Mouse (Mus musculus) kidney, postnatal 10 days (tissue): ENCODE results near the gene Wdtc1.

ENCODE experiments used
- DNase-seq: peaks from one replicate; pipeline ENCODE4 v3.0.0; 2021; ENCODE audit warnings: mixed read lengths

Wdtc1 gene

DNA sequence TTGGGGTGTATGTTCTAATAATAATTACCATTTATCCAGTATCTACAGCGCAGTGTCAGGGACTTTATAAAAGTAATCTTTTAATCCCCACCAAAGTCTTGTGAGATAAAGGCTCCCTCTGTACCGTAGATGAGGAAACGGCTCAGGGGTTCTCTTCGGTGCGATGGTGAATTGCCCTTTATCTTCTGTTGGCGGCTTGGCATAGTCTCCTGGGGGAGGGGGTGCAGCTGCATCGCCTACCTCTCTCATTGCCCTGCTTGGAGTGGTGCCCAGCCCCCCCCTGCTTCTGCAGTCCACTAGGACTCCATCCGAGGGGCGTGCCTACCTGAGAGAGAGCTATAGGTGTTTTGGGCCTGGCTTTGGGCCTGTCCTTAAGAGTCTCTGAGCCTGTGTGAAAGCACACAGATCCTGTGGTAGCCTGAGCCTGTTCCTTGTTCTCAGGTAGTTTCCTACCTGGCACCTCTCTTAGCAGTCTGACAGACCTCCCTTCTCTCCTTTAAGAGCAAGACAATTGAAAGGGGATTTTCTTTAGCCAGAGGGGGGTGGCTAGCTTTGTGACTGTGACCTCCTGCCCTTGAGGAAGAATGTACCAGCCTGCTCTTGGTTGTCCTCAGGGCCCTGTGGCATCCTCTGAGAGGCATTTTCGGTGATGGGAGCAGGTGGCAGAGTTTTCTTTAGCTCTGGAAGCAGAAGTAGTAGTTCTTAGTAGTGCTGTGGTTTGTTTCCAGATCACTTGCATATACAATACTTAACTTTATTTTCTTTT, 22.7 kb upstream of the Wdtc1 start:
- DNase-seq = peak; percentile 38

DNA sequence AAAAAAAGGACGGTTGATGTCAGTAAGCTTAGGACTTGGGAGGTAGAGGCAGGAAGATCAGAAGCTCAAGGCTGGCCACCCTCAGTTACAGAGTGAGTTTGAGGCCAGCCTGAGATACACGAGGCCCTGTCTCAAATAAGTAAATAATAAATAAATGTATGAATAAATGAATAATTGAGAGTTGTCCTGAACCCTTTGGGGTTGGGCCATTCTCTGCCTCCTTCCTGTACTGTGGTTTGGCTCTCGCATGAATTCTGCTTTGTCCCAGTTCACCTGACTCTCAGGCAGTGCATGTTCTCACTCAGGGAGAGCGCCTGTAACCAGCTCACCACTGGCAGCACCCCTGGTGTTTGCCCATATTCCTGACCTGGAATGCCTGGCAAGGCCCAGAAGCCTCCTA, 20.7 kb upstream of the Wdtc1 start:
- no peak for DNase-seq

DNA sequence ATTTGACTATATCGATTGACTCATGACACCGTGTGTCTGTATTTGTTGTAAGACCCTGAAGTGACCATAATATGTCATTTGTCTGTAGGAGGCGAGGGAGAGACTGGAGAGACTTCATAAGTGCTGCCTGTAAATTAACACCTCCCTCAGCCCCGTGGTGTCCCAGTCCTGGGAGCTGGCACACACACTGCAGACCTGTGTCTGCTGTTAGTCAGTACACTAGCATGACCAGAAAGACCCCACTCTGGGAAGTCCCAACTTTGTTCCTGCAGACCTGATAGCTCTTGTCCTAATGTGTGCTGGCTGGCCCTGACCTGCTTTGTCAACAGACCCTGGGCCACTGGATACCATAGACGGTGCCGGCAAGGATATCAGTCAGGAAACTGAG, 19.0 kb upstream of the Wdtc1 start:
- DNase-seq = no peak

DNA sequence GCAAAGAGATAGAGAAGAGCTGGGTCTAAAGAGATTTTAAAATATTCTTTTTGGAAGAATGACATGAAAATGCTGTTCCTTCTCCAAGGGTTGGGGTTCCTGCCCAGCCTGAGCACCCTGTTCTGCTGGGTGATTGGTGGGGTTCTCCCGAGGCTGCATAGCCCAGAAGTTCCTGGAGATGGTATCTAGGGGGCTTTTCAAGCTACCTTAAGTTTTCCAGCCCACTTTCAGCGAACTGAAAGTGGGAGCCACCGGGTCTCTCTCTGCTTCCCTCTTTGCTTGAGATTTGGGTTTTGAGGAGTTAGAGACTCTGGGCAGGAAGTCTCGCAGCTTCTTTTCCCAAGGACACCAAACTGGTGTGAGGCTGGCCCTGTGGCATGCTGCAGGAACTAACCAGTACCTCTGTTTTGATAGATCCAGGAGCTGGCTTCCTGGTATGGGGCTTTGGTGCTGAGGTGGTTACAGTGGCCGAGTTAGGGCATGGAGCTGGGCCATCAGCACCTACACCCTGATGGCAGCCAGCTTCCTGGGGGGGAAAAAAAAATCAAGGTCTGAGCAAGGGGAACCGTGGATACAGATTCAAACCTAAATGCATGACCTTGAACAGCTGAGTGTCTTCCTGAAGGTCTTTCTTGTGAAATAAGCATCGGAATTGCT, 18.5 kb upstream of the Wdtc1 start:
- DNase-seq = peak; percentile 30

DNA sequence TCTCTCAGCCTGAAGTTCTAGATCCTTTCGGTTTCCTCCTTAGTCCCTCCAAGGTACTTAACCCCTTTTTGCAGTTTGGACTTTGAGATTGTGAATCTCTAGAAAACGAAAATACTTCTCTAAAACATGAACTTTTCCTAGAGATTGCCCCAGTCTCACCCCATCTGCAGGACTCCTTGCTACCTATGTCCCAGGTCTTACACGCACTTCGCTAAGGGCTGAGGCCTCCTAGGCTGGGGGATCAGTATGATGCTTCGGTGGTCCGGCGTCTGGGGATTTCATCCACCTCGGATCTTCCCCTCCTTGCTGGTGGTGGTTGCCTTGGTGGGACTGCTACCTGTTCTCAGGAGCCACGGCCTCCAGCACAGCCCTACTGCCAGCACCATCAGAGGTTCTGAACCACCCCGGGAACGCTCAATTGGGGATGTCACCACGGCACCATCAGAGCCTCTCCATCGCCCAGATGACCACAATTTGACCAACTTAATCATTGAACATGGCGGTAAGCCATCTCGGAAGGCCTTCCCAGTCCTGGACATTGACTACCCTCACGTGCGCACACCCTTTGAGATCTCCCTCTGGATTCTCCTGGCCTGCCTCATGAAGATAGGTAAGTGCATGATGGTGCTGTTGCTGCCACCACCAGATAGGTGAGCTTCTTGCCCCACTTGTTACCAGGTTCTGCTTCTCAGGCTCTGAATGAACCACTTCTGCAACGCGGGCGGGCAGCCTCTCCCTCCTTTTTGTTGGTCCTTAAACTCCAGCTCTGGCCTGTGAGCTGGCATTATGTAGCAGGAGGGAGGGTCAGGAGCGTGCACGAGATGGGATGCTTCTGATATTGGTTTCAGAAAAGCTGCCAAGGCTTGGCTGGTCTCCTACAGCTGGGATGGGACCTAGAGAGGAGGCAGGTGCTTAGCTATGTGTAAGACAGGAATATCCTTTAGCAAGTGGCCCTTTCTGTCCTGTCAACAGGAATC, 17.3 kb upstream of the Wdtc1 start:
- no peak for DNase-seq

DNA sequence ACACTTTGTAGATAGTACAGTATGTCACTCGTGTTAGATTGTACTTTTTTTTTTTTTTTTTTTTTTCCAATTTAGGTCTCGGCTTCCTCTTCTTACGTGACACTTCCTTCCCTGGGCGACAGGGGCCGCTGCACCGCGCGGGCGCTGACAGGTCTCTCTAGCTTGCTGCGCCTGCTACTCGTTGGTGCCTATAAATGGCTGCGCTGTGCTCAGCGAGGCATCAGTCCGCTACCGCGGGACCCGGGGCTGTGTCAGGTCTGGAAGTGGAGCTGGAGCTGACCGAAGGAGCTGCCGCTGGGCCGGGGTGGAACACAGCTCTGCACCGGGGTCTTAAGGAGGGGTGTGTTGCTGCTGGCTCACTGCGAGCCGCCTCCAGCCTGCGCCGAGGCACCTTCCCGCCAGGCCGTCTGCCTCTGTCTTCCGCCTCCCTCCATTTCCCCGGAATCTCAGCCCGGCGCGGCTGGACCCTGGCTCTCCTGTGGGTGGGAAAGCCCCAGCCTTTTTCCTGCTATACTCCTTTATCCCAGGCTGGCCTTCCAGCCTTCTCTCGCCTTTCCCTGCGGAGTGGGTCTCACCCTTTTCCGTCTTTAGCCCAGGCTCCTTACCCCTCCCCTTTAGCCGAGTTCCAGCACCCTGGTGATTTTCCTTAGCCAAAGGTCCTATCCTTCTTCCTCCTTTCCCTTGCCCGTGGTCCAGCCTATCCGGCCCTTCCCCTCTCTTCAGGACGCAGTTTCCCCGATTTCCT, 16.4 kb upstream of the Wdtc1 start, which contains the start of gene Slc9a1:
Slc9a1 (plus strand) TSS at position 154 of the 745 bp plus-strand sequence.
- peak; percentile 97 for DNase-seq

DNA sequence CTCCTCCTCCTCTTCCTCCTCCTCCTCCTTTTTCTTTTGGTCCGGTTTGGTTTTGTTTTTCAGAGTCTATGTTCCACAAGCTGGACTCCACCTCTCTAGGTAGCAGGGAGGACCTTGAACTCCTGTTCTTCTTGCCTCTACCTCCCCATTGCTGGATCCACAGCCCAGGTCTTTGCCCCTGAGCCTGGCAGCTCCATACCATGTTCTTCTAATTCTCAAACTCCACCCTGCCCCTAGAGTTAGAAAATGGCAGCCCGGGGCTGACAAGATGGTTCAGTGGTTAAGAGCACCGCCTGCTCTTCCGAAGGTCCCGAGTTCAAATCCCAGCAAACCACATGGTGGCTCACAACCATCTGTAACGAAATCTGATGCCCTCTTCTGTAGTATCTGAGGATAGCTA, 1.4 kb upstream of the Wdtc1 start:
- no peak for DNase-seq

DNA sequence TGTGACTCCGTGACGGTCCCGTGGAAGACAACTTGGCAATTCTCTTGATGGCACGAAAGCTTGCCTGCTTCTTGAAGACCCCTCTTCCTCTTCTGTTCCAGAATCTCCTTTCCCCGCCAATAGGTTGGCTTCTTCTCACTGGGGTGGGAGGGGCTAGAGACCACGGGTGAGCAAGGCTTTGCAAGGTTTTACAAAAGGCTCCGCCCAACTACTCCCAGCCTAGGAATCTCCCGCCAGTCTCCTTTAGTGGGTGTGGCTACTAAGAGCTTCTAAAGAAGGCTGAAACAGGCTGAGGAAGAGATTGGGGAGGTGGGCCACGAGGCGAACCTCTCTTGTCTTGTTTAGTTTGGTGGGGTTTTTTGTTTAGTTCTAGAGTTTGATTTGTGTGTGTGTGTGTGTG, 484 bp downstream of the Wdtc1 start:
- DNase-seq = no peak

DNA sequence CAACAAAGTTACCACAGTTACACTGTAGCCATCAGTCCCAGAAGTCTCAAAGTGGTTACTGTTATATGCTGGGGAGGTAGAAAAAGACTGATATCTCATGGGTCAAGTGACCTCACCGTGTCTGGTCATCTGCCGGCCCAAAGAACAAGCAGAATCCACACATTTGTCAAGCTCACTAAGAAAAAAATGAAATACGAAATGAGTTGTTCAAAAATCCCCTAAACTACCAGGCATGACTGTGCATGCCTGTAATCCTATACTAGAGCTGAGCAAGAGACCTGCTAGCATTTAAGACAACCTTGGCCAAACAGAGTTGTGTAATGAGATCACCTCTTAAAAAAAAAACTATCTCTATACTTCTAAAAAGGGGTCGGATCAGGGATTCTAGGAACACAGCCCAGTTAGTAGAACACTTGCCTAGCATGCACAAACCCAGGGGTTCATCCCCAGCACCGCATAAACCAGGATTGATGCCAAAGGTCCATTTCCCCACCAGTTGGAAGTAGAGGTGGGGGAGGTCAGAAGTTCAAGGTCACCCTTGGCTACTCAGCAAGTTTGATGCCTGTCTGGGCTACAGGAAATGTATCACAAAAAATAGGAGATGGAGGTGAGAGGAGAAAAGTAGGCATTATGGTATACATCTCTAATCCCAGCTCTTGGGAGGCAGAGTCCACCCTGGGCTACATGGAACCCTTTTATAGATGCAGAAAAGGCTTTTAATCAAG, 5.1 kb downstream of the Wdtc1 start:
- no peak for DNase-seq

DNA sequence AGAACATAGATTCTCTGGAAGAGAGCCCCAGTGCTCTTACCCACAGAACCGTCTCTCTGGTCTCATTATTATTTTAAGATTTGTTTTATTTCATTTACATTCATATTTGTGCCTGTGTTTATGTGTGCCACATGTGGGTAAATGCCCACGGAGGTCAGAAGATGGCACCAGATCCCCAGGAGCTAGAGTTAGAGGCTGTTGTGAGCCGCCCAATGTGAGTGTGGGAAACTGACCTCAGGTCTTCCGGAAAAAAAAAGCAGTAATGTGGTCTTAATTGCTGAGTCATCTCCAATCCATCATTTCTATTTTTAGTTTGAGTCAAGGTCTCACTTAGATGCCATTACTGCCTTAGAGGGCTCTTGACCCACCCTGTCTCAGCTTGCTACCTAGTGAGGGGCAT, 5.7 kb downstream of the Wdtc1 start:
- no peak for DNase-seq

DNA sequence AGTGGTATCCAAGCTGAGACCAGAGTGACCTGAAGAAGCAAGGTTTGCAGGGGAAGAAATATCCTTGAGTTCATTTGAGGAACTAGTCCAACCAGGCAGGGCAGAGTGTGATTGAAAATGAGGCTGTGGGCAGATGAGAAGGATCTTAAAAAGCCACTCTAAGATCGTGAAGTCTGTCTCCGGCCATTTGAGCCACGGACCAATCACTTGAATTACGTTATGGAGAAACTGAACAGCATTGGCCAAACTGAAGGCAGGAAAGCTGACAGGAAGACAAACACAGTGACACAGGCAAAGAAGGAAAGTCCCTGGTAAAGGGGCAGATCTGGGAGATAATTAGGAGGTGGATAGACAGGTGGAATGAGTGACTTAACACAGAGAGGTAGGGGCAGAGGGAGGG, 6.7 kb downstream of the Wdtc1 start:
- no peak for DNase-seq

DNA sequence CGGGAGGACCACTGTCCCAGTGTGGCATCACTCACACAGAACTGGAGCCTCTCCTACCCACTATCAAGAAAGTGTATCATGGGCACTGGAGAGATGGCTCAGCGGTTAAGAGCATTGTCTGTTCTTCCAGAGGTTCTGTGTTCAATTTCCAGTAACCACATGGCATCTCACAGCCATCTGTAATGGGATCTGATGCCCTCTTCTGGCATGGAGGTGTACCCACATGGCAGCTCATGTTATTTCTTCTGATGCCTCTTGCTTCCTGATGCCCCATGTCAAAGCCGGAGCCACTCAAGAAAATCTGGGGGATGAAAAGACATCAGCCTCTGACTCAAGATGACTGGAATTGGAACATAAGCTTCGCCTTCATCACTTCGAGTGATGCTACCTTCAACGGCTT, 7.6 kb downstream of the Wdtc1 start:
- DNase-seq = no peak

DNA sequence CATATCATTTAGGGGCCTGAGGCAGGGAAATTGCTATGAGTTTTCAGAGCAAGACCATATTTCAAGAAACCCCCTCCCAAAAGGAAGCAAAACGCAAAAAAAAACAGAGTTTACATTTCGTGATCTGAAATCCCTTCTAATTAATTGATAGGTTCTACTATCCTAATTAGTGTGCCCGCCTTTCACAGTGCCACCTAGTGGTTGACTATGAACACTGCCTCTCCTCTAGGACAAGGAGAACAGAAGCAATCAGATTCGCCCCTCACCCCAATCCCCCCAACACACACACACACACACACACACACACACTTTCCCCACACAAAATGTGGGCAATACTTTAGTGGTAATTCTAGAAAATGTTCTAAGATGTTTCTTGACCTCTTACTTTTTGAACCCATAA, 9.2 kb downstream of the Wdtc1 start:
- peak; percentile 66 for DNase-seq

DNA sequence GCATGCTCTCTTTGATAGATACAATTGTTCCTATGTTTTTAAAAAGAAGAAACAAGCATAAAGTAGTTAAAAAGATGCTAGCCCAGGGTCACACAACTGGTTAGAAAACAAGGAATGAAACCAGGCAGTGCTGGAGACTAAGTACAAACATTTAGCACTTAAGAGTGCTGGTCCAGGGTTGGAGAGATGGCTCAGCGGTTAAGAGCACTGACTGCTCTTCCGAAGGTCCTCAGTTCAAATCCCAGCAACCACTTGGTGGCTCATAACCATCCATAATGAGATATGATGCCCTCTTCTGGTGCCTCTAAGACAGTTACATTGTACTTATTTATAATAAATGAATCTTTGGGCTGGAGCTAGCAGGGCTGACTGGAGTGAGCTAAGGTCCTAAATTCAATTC, 13.1 kb downstream of the Wdtc1 start:
- no peak for DNase-seq

DNA sequence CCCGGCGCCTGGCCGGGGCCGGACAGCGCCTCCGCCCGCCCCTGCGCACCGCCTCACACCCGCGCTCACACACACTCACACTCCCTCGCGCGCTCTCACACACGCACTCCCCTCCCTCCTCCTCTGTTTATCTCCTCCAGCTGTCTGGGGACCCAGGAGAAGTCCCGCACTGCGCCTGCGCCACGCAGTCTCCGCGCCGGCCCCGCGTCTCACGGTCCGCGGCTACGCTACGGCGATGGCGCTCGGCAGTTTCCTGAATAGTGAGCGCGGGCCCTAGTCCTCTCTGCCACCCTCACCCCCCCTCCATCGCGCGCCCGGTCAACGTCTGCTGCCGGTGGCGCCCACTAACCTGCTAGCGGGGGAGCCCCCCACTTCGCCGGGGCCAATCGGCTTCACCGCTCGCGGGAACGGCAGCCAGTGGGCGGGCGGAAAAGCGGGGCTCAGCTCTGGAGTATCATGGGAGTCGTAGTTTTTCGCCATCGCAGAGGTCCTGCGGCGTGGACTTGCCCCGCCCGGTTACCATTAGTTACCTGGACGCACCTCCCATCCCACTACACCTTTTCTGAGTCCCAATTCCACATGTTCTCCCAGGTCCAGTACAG, 14.0 kb downstream of the Wdtc1 start:
- peak; percentile 98 for DNase-seq

DNA sequence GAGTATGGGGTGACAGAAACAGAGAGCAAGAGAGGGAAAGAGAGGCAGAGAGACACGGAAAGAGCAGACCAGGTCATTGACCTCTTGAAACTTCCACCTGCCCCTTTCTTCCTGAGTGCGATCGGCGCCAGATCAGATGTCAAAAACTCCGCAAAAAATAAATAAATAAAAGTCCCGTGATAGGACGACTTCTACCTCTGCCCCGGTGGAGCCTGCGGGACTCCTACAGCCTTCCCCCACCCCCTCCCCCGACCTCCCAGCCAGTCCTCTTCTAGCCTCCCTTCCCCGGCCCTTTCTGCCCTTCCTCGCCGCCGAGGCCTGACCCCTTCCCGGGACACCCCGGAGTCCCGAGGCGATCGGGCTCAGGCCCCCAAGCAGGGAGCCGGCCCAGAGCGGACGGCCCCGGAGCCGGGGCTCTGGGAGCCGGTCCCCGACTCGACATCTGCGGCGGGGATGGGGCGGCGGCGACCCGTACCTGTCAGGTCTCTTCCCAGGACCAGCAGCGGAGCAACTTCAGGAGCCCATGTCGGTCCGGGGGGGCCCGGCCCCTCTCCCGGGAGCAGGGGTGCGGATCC, 14.7 kb downstream of the Wdtc1 start:
- no peak for DNase-seq

DNA sequence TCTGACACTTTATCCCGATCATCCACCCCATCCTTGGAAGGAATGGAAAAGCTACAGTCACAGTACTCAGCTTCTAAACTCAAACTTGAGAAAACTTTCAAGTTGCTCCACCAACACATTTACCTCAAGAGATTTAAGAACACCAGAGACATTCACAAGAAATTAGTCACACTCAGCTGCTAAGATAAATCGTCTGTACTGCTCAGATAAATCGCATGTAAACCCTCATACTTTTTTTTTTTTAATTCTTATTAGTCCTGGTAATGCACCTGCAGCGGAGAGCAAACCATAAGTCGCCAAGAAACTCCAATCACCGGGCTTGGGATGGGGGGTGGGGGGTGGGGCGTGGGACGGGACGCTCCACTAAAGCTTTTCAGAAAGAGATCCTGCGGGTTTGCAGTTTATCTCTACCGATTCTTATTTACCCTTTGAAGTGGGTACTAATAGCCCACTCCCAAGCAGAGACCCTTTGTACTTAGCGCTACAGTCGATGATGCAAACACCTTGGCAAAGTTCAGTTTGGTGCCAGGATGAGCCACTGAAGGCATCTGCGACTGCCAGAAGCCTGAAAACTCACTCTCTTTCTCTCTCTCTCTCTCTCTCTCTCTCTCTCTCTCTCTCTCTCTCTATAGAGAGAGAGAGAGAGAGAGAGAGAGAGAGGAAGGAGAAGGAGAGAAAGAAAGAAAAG, 15.3 kb downstream of the Wdtc1 start:
- no peak for DNase-seq

DNA sequence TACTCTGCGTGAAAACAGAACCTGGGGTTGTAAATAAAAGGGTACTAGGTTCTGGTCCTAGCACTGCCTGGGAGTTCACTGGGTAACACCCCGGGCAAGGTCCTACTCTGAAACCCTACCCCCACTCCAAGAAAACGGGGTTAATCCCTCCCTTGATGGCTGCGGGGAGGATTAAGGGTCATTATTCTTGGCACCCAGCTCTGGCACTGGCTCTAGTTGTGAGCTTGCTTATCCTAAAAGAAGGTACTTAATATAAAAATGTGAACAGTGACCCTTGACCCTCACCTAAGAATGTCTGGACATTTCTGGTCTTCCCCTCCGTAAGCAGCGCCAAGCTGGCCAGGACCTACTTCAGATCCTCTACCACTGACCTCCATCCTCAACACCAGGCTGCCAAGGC, 20.0 kb downstream of the Wdtc1 start:
- peak; percentile 51 for DNase-seq

DNA sequence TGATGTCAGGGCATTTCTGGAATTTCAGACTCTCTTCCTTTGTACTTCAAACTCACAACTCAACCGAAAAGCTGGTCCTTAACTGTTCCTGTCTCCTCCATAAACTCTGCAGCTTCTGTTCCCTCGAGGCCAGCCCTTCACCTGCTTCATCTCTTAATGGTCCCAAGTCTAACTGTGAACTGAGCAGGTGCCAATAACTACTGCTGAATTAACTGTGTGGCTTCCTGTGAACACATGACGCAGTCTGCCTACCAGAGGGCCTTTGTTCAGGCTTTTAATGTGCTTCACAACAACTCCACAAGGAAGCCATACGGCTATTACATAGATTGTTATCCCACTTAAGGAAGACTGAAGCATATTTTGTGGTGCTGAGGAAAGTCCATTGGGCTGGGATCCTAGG, 23.0 kb downstream of the Wdtc1 start:
- no peak for DNase-seq

DNA sequence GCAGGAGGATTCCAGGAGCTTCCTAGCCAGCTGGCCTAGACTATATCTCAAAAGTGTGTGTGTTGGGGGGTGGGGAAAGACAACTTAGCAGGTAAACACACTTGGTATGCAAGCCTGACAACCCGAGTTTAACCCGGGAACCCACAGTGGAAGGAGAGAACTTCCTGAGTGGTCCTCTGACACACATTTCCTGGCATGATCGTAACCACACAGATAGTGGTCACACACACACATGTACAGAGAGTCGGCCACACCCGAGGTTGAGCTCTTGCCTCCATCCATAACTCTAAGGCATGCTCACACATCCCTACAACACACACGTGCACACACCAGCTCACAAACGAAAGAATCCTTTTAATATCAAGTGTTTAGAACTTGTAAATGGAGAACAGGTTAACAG, 25.2 kb downstream of the Wdtc1 start:
- no peak for DNase-seq

DNA sequence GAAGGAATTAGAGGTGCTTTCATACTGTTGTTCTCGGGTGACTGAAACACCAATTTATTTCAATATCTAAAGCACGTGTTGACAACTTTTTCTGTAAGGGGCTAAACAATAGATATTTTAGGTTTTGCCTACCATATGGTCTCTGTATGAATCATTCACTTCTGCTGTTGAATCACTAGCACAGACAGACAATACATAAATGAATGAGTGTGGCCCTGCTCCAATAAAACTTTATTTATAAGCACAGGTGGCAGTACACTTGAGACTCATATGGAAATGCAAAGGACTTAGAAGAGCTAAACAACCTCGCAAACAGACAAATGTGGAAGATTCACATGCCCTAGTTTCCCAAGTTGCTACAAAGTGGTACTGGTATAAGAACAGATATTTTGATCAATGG, 33.6 kb downstream of the Wdtc1 start:
- DNase-seq = no peak
